ENCODE assay signal across 7 mouse cellular contexts in genomic region chr1:72823751-72824706, GRCm38 (mm10). TPM values are rescaled to one million over a fixed set of nuclear protein-coding genes. Genes with fewer than 3 reads are reported as not detected.
DNase-seq lines count a peak whose midpoint lies in the region; ATAC-seq and TF ChIP-seq lines count a peak whose summit lies in the region.

Gene Igfbp2, plus strand, starts transcription at chr1:72824503.

- peak within 1 kb of the TSS; percentile 98 for H3K4me3 ChIP-seq in E14TG2a.4 (replicated peaks; ENCODE audit: low read length)
- H3K4me3 ChIP-seq in embryonic facial prominence, embryonic 14.5 days (ENCODE audit: low read depth, low read length), result peak within 1 kb of the TSS; percentile 74
- peak within 1 kb of the TSS; percentile 66 for H3K4me3 ChIP-seq in intestine, embryonic 16.5 days (ENCODE audit: low read length)
- H3K4me3 ChIP-seq in limb, embryonic 10.5 days, result peak within 1 kb of the TSS; percentile 79
- H3K4me3 ChIP-seq in myocyte, result peak within 1 kb of the TSS; percentile 36

- peak; percentile 83 for ATAC-seq in embryonic facial prominence, embryonic 14.5 days (ENCODE audit: low read depth)
- ATAC-seq in intestine, embryonic 16.5 days, result peak; percentile 62

- H3K27ac ChIP-seq in embryonic facial prominence, embryonic 14.5 days (replicated peaks; ENCODE audit: low read depth, low read length), result peak within 1 kb of the TSS; percentile 79
- H3K27ac ChIP-seq in intestine, embryonic 16.5 days (ENCODE audit: low read length), result 0 out of 2 replicates have a peak within 1 kb of the TSS, but pooled peaks have one; percentile 16
- H3K27ac ChIP-seq in limb, embryonic 10.5 days, result peak within 1 kb of the TSS; percentile 90

- peak within 1 kb of the TSS; percentile 78 for H3K9ac ChIP-seq in embryonic facial prominence, embryonic 14.5 days (ENCODE audit: low read depth, low read length)
- H3K9ac ChIP-seq in intestine, embryonic 16.5 days (ENCODE audit: low read depth, low read length), result peak within 1 kb of the TSS; percentile 70

- DNase-seq in Muller cell, postnatal 12 days (ENCODE audit: inconsistent ontology term), result peak; percentile 91
- DNase-seq in embryonic facial prominence, embryonic 14.5 days (ENCODE audit: low spot score), result peak; percentile 93
- peak; percentile 82 for DNase-seq in limb, embryonic 10.5 days (ENCODE audit: low spot score)
- peak; percentile 35 to 58 for DNase-seq in urinary bladder, postnatal 36 days (ENCODE audit: low spot score in 2 of 2)

- H3K4me2 ChIP-seq in embryonic facial prominence, embryonic 14.5 days (ENCODE audit: low read depth, low read length), result peak within 1 kb of the TSS; percentile 99
- peak within 1 kb of the TSS; percentile 98 for H3K4me2 ChIP-seq in intestine, embryonic 16.5 days (ENCODE audit: low read depth, low read length)
- H3K4me2 ChIP-seq in myocyte (ENCODE audit: low read depth), result peak within 1 kb of the TSS; percentile 95

- 4% methylated on average over 33 of the region's 58 CpGs for WGBS in embryonic facial prominence, embryonic 14.5 days
- 3% methylated on average over 50 of the region's 58 CpGs for WGBS in intestine, embryonic 16.5 days
- under 1% methylated on average over 53 of the region's 58 CpGs for WGBS in limb, embryonic 10.5 days

- H3K36me3 ChIP-seq in E14TG2a.4 (ENCODE audit: insufficient read depth, low read length), result peaks cover 17% of the 10 kb centered on the region
- H3K36me3 ChIP-seq in embryonic facial prominence, embryonic 14.5 days (ENCODE audit: control insufficient read depth, insufficient read depth, low read length), result no peaks in the 10 kb centered on the region
- H3K36me3 ChIP-seq in intestine, embryonic 16.5 days (ENCODE audit: control insufficient read depth, insufficient read depth, low read length), result no peaks in the 10 kb centered on the region
- peaks cover 3% of the 10 kb centered on the region; the same call in 1 of the 2 replicates for H3K36me3 ChIP-seq in limb, embryonic 10.5 days
- no peaks in the 10 kb centered on the region for H3K36me3 ChIP-seq in myocyte (ENCODE audit: control insufficient read depth, insufficient read depth)

- H3K9me3 ChIP-seq in E14TG2a.4 (ENCODE audit: low read length), result no peaks in the 10 kb centered on the region
- H3K9me3 ChIP-seq in embryonic facial prominence, embryonic 14.5 days (ENCODE audit: control insufficient read depth, low read length), result no peaks in the 10 kb centered on the region
- H3K9me3 ChIP-seq in intestine, embryonic 16.5 days (ENCODE audit: control insufficient read depth, low read length), result no peaks in the 10 kb centered on the region
- no peaks in the 10 kb centered on the region for H3K9me3 ChIP-seq in limb, embryonic 10.5 days (replicated peaks)

- H3K79me2 ChIP-seq in myocyte (ENCODE audit: control insufficient read depth, insufficient read depth), result peaks cover 11% of the 10 kb centered on the region

- H3K27me3 ChIP-seq in E14TG2a.4 (ENCODE audit: insufficient read depth, low read length) (no peaks in the 10 kb centered on the region), myocyte (ENCODE audit: control insufficient read depth, insufficient read depth, insufficient read length) (no peaks in the 10 kb centered on the region)
- no peaks in the 10 kb centered on the region for H3K27me3 ChIP-seq in embryonic facial prominence, embryonic 14.5 days (replicated peaks; ENCODE audit: control insufficient read depth, insufficient read depth, low read length)
- peaks cover 5% of the 10 kb centered on the region; the same call in 1 of the 2 replicates for H3K27me3 ChIP-seq in intestine, embryonic 16.5 days (replicated peaks; ENCODE audit: control insufficient read depth, insufficient read depth, low read length)
- peaks cover 6% of the 10 kb centered on the region; the same call in 1 of the 2 replicates for H3K27me3 ChIP-seq in limb, embryonic 10.5 days (ENCODE audit: low read depth, poor library complexity, severe bottlenecking)

- peaks cover 71% of the 10 kb centered on the region for H3K4me1 ChIP-seq in E14TG2a.4 (replicated peaks; ENCODE audit: low read depth, low read length)
- peaks cover 21% of the 10 kb centered on the region for H3K4me1 ChIP-seq in embryonic facial prominence, embryonic 14.5 days (ENCODE audit: control insufficient read depth, insufficient read depth, low read length)
- peaks cover 31% of the 10 kb centered on the region for H3K4me1 ChIP-seq in intestine, embryonic 16.5 days (ENCODE audit: control insufficient read depth, insufficient read depth, low read length)
- peaks cover 53% of the 10 kb centered on the region for H3K4me1 ChIP-seq in limb, embryonic 10.5 days

- H3ac ChIP-seq in myocyte (ENCODE audit: control insufficient read depth, insufficient read length), result peak within 1 kb of the TSS; percentile 23

- TF ChIP-seq CTCF in E14TG2a.4 (conservative IDR thresholded peaks at IDR 0.05; ENCODE audit: low read length), result no peak

- TF ChIP-seq POLR2A in myocyte (IDR thresholded peaks at IDR 0.05; ENCODE audit: insufficient read length, low read depth), result peak; percentile 62

TF ChIP-seq in myocyte, 11 proteins besides CTCF, POLR2A, EP300 and RAD21:
- TF ChIP-seq SRF (IDR thresholded peaks at IDR 0.05; ENCODE audit: control insufficient read depth, insufficient read length, low read depth) (no peak), MYOD1 (IDR thresholded peaks at IDR 0.05; ENCODE audit: control insufficient read depth in 1 of 3, insufficient read length in 2 of 3, low read depth in 2 of 3) (peak in 1 of 3 experiments; percentile 54), MYOG (IDR thresholded peaks at IDR 0.05; ENCODE audit: control insufficient read depth in 1 of 3, insufficient read depth in 1 of 3, insufficient read length in 2 of 3, low read depth in 2 of 3) (peak in 2 of 3 experiments; percentile 11 to 40), REST (IDR thresholded peaks at IDR 0.05; ENCODE audit: insufficient read depth, insufficient read length) (peak; percentile 34)
TF ChIP-seq in myocyte: peak in this region for 3.

RNA-seq across cellular contexts. Expression of gene Igfbp2, which starts in this region (rescaled TPM):
- polyA plus RNA-seq in embryonic facial prominence, embryonic 14.5 days (2014; fragmentation: Nextera tagmentation; extraction: Ambion mirVana), result 446 and 451 TPM in 2 replicates
- polyA plus RNA-seq in intestine, embryonic 16.5 days (2015; fragmentation: Nextera tagmentation; extraction: Ambion mirVana), result 127 and 139 TPM in 2 replicates
- 198 and 264 TPM in 2 replicates for polyA plus RNA-seq in limb, embryonic 10.5 days (2016; fragmentation: Nextera tagmentation; extraction: Ambion mirVana)
- polyA plus RNA-seq in myocyte (2012; fragmentation: generic; extraction: Trizol), result 83.7 TPM

Comparison
In these comparisons a context has a peak if more than half of its experiments do, and no peak if none do; other contexts are left out.
1. Peak in every context shown above with its lines: DNase-seq, ATAC-seq, H3K4me3 ChIP-seq and H3K27ac ChIP-seq.
2. H3K4me3 ChIP-seq: peak in every context shown above with its lines; median percentile 98 in E14TG2a.4; 79 in limb, embryonic 10.5 days; 74 in embryonic facial prominence, embryonic 14.5 days; 66 in intestine, embryonic 16.5 days; 36 in myocyte.
3. H3K27ac ChIP-seq: peak in every context shown above with its lines; median percentile 90 in limb, embryonic 10.5 days; 79 in embryonic facial prominence, embryonic 14.5 days; 16 in intestine, embryonic 16.5 days.